Mouse (Mus musculus) liver, embryonic 11.5 days (tissue): ENCODE measurements at regions not wholly inside any gene's neighbourhood (a gene's known extent, or its start where the extent isn't known, plus 50 kb on each side); places are given as distances from the start of the nearest gene placed in this dataset.

Experiments
- ATAC-seq: fragments of 200-750 bp; cut with Nextera tagmentation; replicated peaks from 2 replicates; pipeline ENCODE4 v1.8.0; 2017; ENCODE audit warnings: moderate number of reproducible peaks, mild to moderate bottlenecking, moderate TSS enrichment, moderate library complexity; ENCODE audit not compliant: low FRiP score
- DNase-seq: peaks from one replicate; pipeline ENCODE4 v3.0.0-alpha.2; 2017; ENCODE audit warnings: low spot score
- H3K27ac ChIP-seq: fragments of 300-500 bp; sonication (generic); 2 replicates; pipeline ENCODE4 v1.5.1; 2014; ENCODE audit warnings: mild to moderate bottlenecking, low read depth, low read length, control low read depth
- H3K27me3 ChIP-seq: fragments of 300-500 bp; sonication (generic); replicated peaks from 2 replicates; pipeline ENCODE4 v1.6.1; 2014; ENCODE audit warnings: low read length, mixed read lengths; ENCODE audit not compliant: control insufficient read depth, insufficient read depth
- H3K36me3 ChIP-seq: fragments of 300-500 bp; sonication (generic); 2 replicates; pipeline ENCODE4 v1.6.1; 2014; ENCODE audit warnings: mild to moderate bottlenecking, low read length, moderate library complexity, mixed read lengths; ENCODE audit not compliant: control insufficient read depth, insufficient read depth
- H3K4me1 ChIP-seq: fragments of 300-500 bp; sonication (generic); replicated peaks from 2 replicates; pipeline ENCODE4 v1.6.1; 2014; ENCODE audit warnings: low read length, mixed read lengths; ENCODE audit not compliant: control insufficient read depth, insufficient read depth
- H3K4me2 ChIP-seq: fragments of 300-500 bp; sonication (generic); 2 replicates; pipeline ENCODE4 v1.6.1; 2014; ENCODE audit warnings: mild to moderate bottlenecking, control low read depth, moderate library complexity
- H3K4me3 ChIP-seq: fragments of 300-500 bp; sonication (generic); 2 replicates; pipeline ENCODE4 v1.5.1; 2014; ENCODE audit warnings: low read depth, low read length, control low read depth
- H3K9ac ChIP-seq: fragments of 300-500 bp; sonication (generic); 2 replicates; pipeline ENCODE4 v1.6.1; 2014; ENCODE audit warnings: low read depth, low read length, control low read depth
- H3K9me3 ChIP-seq: fragments of 300-500 bp; sonication (generic); 2 replicates; pipeline ENCODE4 v1.6.1; 2016; ENCODE audit warnings: low read length, inconsistent platforms, mixed read lengths; ENCODE audit not compliant: control insufficient read depth
- WGBS: fragments of 180-500 bp; shearing (Covaris S2); extraction: QIAGEN DNeasy Blood & Tissue Kit; methylation state at CpG from one replicate; pipeline ENCODE4 v1.1.7; 2014; 5-methylcytosine and 5-hydroxymethylcytosine counted together

GRCm38 (mm10) chr17:83915034-83915433 lies 67.3 kb upstream of the Haao start:
- no peak overlapping the region for H3K27ac ChIP-seq
- no peaks in the 10 kb centered on the region for H3K9me3 ChIP-seq
- H3K36me3 ChIP-seq = no peaks in the 10 kb centered on the region
- DNase-seq (no peak), ATAC-seq (no peak)
- no peaks in the 10 kb centered on the region for H3K27me3 ChIP-seq
- H3K9ac ChIP-seq = no peak overlapping the region
- H3K4me3 ChIP-seq = no peak overlapping the region
- no peak overlapping the region for H3K4me2 ChIP-seq
- H3K4me1 ChIP-seq = peaks cover 3% of the 10 kb centered on the region; the same call in 1 of the 2 replicates

- H3K9ac ChIP-seq = no peak overlapping the region
- no peaks in the 10 kb centered on the region for H3K36me3 ChIP-seq
- peaks cover 6% of the 10 kb centered on the region for H3K4me1 ChIP-seq
- DNase-seq (no peak), ATAC-seq (no peak)
- H3K9me3 ChIP-seq = no peaks in the 10 kb centered on the region
- H3K4me2 ChIP-seq = no peak overlapping the region
- H3K27ac ChIP-seq = no peak overlapping the region
- no peak overlapping the region for H3K4me3 ChIP-seq
- 36% methylated on average over 1 of the region's 1 CpGs for WGBS
- H3K27me3 ChIP-seq = no peaks in the 10 kb centered on the region
Observed at GRCm38 (mm10) chr17:83914603-83915002, 66.8 kb upstream of the Haao start.

GRCm38 (mm10) chr17:83913711-83914415 lies 66.1 kb upstream of the Haao start:
- Histone ChIP-seq H3K27me3 (no peaks in the 10 kb centered on the region), H3K4me2 (no peak overlapping the region), H3K4me1 (peaks cover 14% of the 10 kb centered on the region), H3K9me3 (no peaks in the 10 kb centered on the region), H3K27ac (no peak overlapping the region), H3K4me3 (no peak overlapping the region), H3K9ac (no peak overlapping the region), H3K36me3 (no peaks in the 10 kb centered on the region)
- WGBS = 71% methylated on average over 13 of the region's 13 CpGs
- DNase-seq = no peak
- ATAC-seq = no peak

GRCm38 (mm10) chr17:83912421-83912820 lies 64.7 kb upstream of the Haao start:
- no peak overlapping the region for H3K27ac ChIP-seq
- no peak overlapping the region for H3K9ac ChIP-seq
- no peak overlapping the region for H3K4me3 ChIP-seq
- no peak overlapping the region for H3K4me2 ChIP-seq
- ATAC-seq (no peak), DNase-seq (no peak)
- no peaks in the 10 kb centered on the region for H3K27me3 ChIP-seq
- H3K4me1 ChIP-seq = peaks cover 18% of the 10 kb centered on the region
- WGBS = 69% methylated on average over 6 of the region's 6 CpGs
- H3K36me3 ChIP-seq = no peaks in the 10 kb centered on the region
- no peaks in the 10 kb centered on the region for H3K9me3 ChIP-seq

- Histone ChIP-seq H3K4me2 (no peak overlapping the region), H3K36me3 (no peaks in the 10 kb centered on the region), H3K27ac (no peak overlapping the region), H3K9ac (no peak overlapping the region), H3K27me3 (no peaks in the 10 kb centered on the region), H3K4me3 (no peak overlapping the region), H3K9me3 (no peaks in the 10 kb centered on the region), H3K4me1 (peaks cover 32% of the 10 kb centered on the region)
- DNase-seq (no peak), ATAC-seq (0 out of 2 replicates have a peak, but pooled peaks have one; percentile 28)
- 59% methylated on average over 6 of the region's 6 CpGs for WGBS
Observed at GRCm38 (mm10) chr17:83908811-83909210, 61.0 kb upstream of the Haao start.

- Histone ChIP-seq H3K4me2 (no peak overlapping the region), H3K27me3 (no peaks in the 10 kb centered on the region)
- WGBS = 42% methylated on average over 3 of the region's 3 CpGs
Observed at GRCm38 (mm10) chr17:83907538-83907937, 59.8 kb upstream of the Haao start.

GRCm38 (mm10) chr17:83906751-83907537 lies 59.2 kb upstream of the Haao start:
- peak; percentile 51; the same call in 1 of the 2 replicates for ATAC-seq
- WGBS = 48% methylated on average over 12 of the region's 12 CpGs
- H3K36me3 ChIP-seq = no peaks in the 10 kb centered on the region
- no peak overlapping the region for H3K9ac ChIP-seq
- DNase-seq = no peak
- H3K9me3 ChIP-seq = no peaks in the 10 kb centered on the region
- H3K4me3 ChIP-seq = no peak overlapping the region
- peaks cover 31% of the 10 kb centered on the region for H3K4me1 ChIP-seq
- peak overlapping the region; percentile 45 for H3K4me2 ChIP-seq
- no peaks in the 10 kb centered on the region for H3K27me3 ChIP-seq
- H3K27ac ChIP-seq = no peak overlapping the region

More at GRCm38 (mm10) chr17:83907538-83907937, 59.8 kb upstream of the Haao start:
- H3K4me1 ChIP-seq = peaks cover 31% of the 10 kb centered on the region
- H3K36me3 ChIP-seq = no peaks in the 10 kb centered on the region
- H3K4me3 ChIP-seq = no peak overlapping the region
- no peaks in the 10 kb centered on the region for H3K9me3 ChIP-seq
- ATAC-seq = no peak
- no peak for DNase-seq
- H3K9ac ChIP-seq = no peak overlapping the region
- H3K27ac ChIP-seq = no peak overlapping the region

GRCm38 (mm10) chr17:83903467-83903866 lies 55.7 kb upstream of the Haao start:
- H3K9ac ChIP-seq = no peak overlapping the region
- no peak overlapping the region for H3K4me3 ChIP-seq
- no peak overlapping the region for H3K4me2 ChIP-seq
- H3K27ac ChIP-seq = no peak overlapping the region
- H3K36me3 ChIP-seq = no peaks in the 10 kb centered on the region
- H3K9me3 ChIP-seq = no peaks in the 10 kb centered on the region
- ATAC-seq (0 out of 2 replicates have a peak, but pooled peaks have one; percentile 44), DNase-seq (peak; percentile 76)
- 4% methylated on average over 7 of the region's 7 CpGs for WGBS
- H3K27me3 ChIP-seq = no peaks in the 10 kb centered on the region
- H3K4me1 ChIP-seq = peaks cover 19% of the 10 kb centered on the region
